11 mouse cellular contexts compared by ENCODE assay signal in genomic region chr17:54662558-54663245, GRCm38 (mm10).
A peak's percentile ranks its signal among the peaks of the same experiment; 100 is the strongest.
DNase-seq lines count a peak whose midpoint lies in the region; ATAC-seq and TF ChIP-seq lines count a peak whose summit lies in the region.
"Had no signal": no experiment of that assay in that cellular context is flagged by ENCODE, and none has a peak within 500 bp of the region (broad histone marks: within the 10 kb centered on the region; RNA-seq: fewer than 3 reads in every experiment).

No protein-coding gene starts in this region.

- H3K9me3 ChIP-seq in MEL (replicated peaks; ENCODE audit: insufficient read depth, low read length): no peaks in the 10 kb centered on the region
- no peaks in the 10 kb centered on the region for H3K9me3 ChIP-seq in intestine, embryonic 16.5 days (ENCODE audit: control insufficient read depth, low read length)
- H3K9me3 ChIP-seq: limb, embryonic 10.5 days; neural tube, embryonic 15.5 days had no signal

- no peak overlapping the region for H3K4me2 ChIP-seq in intestine, embryonic 16.5 days (ENCODE audit: low read depth, low read length)
- H3K4me2 ChIP-seq: neural tube, embryonic 15.5 days had no signal

- no peak overlapping the region for H3K4me3 ChIP-seq in layer of hippocampus, adult 2 months
- H3K4me3 ChIP-seq in MEL (ENCODE audit: control insufficient read depth in 1 of 2, insufficient read depth in 1 of 2, low read depth in 2 of 2, low read length in 2 of 2): no peak overlapping the region
- no peak overlapping the region for H3K4me3 ChIP-seq in intestine, embryonic 16.5 days (ENCODE audit: low read length)
- H3K4me3 ChIP-seq: limb, embryonic 10.5 days; neural tube, embryonic 15.5 days had no signal

- peak; percentile 86 for TF ChIP-seq CTCF in layer of hippocampus, adult 2 months (conservative IDR thresholded peaks at IDR 0.05)
- TF ChIP-seq CTCF in MEL (IDR thresholded peaks at IDR 0.05 in 2 of 3, conservative IDR thresholded peaks at IDR 0.05 in 1 of 3; ENCODE audit: control insufficient read depth in 1 of 3, insufficient read depth in 1 of 3, low read depth in 2 of 3, low read length in 3 of 3, poor library complexity in 1 of 3, severe bottlenecking in 1 of 3): peak in 2 of 3 experiments; percentile 12 to 33; a peak in 3 of 6 replicates

- no peak for TF ChIP-seq POLR2A in MEL (IDR thresholded peaks at IDR 0.05; ENCODE audit: control insufficient read depth in 1 of 2, insufficient read depth in 1 of 2, low read depth in 1 of 2, low read length in 2 of 2, poor library complexity in 1 of 2)

- peak; percentile 89 for ATAC-seq in intestine, embryonic 16.5 days

- WGBS in intestine, embryonic 16.5 days: 51% methylated on average over 2 of the region's 2 CpGs

- H3K4me1 ChIP-seq in MEL (ENCODE audit: control insufficient read depth in 1 of 2, insufficient read depth in 2 of 2, low read length in 2 of 2): no peaks in the 10 kb centered on the region
- H3K4me1 ChIP-seq in intestine, embryonic 16.5 days (ENCODE audit: control insufficient read depth, insufficient read depth, low read length): no peaks in the 10 kb centered on the region
- H3K4me1 ChIP-seq: limb, embryonic 10.5 days; neural tube, embryonic 15.5 days had no signal

- no peaks in the 10 kb centered on the region for H3K79me2 ChIP-seq in MEL (ENCODE audit: control insufficient read depth, insufficient read depth, low read length, poor library complexity)

- TF ChIP-seq RAD21 in MEL (IDR thresholded peaks at IDR 0.05; ENCODE audit: low read depth, low read length): no peak

- no peak overlapping the region for H3K9ac ChIP-seq in MEL (ENCODE audit: control insufficient read depth, low read depth, low read length, poor library complexity, severe bottlenecking)
- no peak overlapping the region for H3K9ac ChIP-seq in intestine, embryonic 16.5 days (ENCODE audit: low read depth, low read length)
- H3K9ac ChIP-seq: neural tube, embryonic 15.5 days had no signal

- H3K27me3 ChIP-seq in MEL (ENCODE audit: control insufficient read depth in 1 of 2, insufficient read depth in 2 of 2, low read length in 2 of 2): no peaks in the 10 kb centered on the region
- no peaks in the 10 kb centered on the region for H3K27me3 ChIP-seq in intestine, embryonic 16.5 days (replicated peaks; ENCODE audit: control insufficient read depth, insufficient read depth, low read length)
- H3K27me3 ChIP-seq: neural tube, embryonic 15.5 days had no signal

- no peaks in the 10 kb centered on the region for H3K36me3 ChIP-seq in MEL (ENCODE audit: control insufficient read depth in 1 of 2, insufficient read depth in 2 of 2, low read length in 2 of 2)
- no peaks in the 10 kb centered on the region for H3K36me3 ChIP-seq in intestine, embryonic 16.5 days (ENCODE audit: control insufficient read depth, insufficient read depth, low read length)
- H3K36me3 ChIP-seq: limb, embryonic 10.5 days; neural tube, embryonic 15.5 days had no signal

- no peak overlapping the region for H3K27ac ChIP-seq in layer of hippocampus, adult 2 months
- H3K27ac ChIP-seq in MEL (ENCODE audit: control insufficient read depth, low read depth, low read length): no peak overlapping the region
- no peak overlapping the region for H3K27ac ChIP-seq in intestine, embryonic 16.5 days (ENCODE audit: low read length)
- H3K27ac ChIP-seq: limb, embryonic 10.5 days; neural tube, embryonic 15.5 days had no signal

- DNase-seq in embryo, embryonic 10 days (ENCODE audit: low spot score): peak; percentile 49
- no peak for DNase-seq in embryo, embryonic 9.5 days (ENCODE audit: extremely low spot score)
- DNase-seq in layer of hippocampus, adult 2 months (ENCODE audit: low spot score in 2 of 2): no peak
- no peak for DNase-seq in layer of hippocampus, postnatal 36 days
- peak; percentile 6 for DNase-seq in MEL (ENCODE audit: low read depth, low spot score)
- no peak for DNase-seq in cerebellum, adult 11 months
- no peak for DNase-seq in thymus, postnatal 14 days
- DNase-seq: kidney, adult 18-20 months had no signal

- TF ChIP-seq EP300 in MEL (IDR thresholded peaks at IDR 0.05; ENCODE audit: low read depth in 1 of 2, low read length in 2 of 2): no peak

TF ChIP-seq in MEL, 35 proteins besides CTCF, POLR2A, EP300 and RAD21:
- TF ChIP-seq MAX (IDR thresholded peaks at IDR 0.05; ENCODE audit: low read length) (no peak), ELF1 (IDR thresholded peaks at IDR 0.05; ENCODE audit: low read depth, low read length) (no peak), NELFE (IDR thresholded peaks at IDR 0.05; ENCODE audit: low read depth, low read length) (no peak), ETS1 (IDR thresholded peaks at IDR 0.05; ENCODE audit: low read depth, low read length) (no peak), SIN3A (IDR thresholded peaks at IDR 0.05; ENCODE audit: low read length) (no peak), MXI1 (IDR thresholded peaks at IDR 0.05; ENCODE audit: low read depth, low read length) (no peak), GABPA (IDR thresholded peaks at IDR 0.05; ENCODE audit: low read depth, low read length) (no peak), GATA1 (IDR thresholded peaks at IDR 0.05; ENCODE audit: low read depth, low read length) (0 out of 2 replicates have a peak, but pooled peaks have one; percentile 11)

Comparison
In these comparisons a context has a peak if more than half of its experiments do, and no peak if none do; other contexts are left out.
1. DNase-seq: peak in embryo, embryonic 10 days (single experiment) and MEL (single experiment); none in embryo, embryonic 9.5 days (single experiment), layer of hippocampus, adult 2 months (0 of 2), layer of hippocampus, postnatal 36 days (0 of 2), cerebellum, adult 11 months (single experiment) and thymus, postnatal 14 days (single experiment).